Mouse (Mus musculus): ENCODE data around the gene Ctns.

GRCm38 (mm10) chr11:73168576-73168975 lies 30.3 kb downstream of the Ctns start:
- TF ChIP-seq CTCF (IDR thresholded peaks at IDR 0.05; ENCODE audit: low read depth, low read length) (no peak), POLR2A (IDR thresholded peaks at IDR 0.05; ENCODE audit: insufficient read depth, low read length) (no peak)
